Mouse (Mus musculus): ENCODE results near the gene Ms4a4b.

DNA sequence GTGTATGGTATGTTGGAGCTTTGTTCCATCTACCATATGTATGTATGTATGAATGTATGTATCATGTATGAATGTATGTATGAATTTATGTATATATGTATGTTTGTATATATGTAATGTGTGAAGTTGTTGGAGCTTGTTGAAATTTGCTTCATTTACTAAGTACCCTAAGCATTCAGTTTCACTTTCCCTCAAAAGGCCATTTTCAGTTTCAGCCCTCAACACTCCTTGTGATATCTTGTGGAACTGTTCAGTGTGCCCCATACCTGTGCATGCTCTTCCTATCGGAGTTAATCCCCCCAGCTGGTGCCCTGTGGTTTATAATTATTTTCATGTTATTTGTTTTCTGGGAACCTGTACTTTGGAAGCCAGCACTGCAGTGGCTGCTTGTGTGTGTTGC, 34.8 kb upstream of the Ms4a4b start:
- TF ChIP-seq POLR2A (IDR thresholded peaks at IDR 0.05; ENCODE audit: extremely low read depth, insufficient read depth, low read length) = no peak
- TF ChIP-seq CTCF (IDR thresholded peaks at IDR 0.05; ENCODE audit: low read depth, low read length) = no peak

All from liver, adult 2 months (tissue).